Mouse (Mus musculus): ENCODE measurements at regions not wholly inside any gene's neighbourhood (a gene's known extent, or its start where the extent isn't known, plus 50 kb on each side); places are given as distances from the start of the nearest gene placed in this dataset.

DNA sequence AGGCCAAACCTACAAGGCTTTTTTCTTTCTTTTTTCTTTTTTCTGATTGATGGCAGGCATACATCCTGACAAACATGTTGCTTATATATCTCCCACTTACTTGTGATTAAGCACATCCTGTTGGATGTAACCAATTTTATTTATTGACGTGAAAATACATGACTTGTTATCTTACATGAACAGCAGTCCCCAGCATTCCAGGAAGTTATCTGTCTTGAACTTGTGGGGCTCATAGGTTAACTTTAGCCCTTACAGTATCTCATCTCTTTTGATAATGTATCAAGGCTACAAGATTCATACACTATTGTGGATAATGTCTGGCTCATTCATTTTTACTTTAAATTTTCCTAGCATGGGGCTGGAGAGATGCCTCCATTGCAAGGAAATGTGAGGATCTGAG lies 852.0 kb upstream of the Agtr1b start:
- ATAC-seq (ENCODE audit: low TSS enrichment), result no peak

DNA sequence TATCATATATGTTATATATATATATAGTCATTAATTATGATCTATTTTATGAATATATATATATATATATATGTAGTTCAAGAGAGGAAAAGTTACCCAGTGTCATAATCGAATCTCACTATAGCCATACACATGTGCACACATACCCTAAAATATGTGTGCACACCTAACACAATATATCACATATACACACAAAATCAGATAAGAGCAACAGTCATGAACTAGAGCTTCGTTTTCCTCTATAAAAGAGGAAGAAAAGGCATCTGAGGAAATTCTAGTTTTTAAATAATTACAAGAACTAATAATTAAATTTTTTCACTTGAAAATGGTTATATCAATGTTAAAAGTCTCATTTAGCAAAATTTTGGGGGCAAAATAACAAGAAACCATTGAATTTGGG lies 835.3 kb upstream of the Tbl1xr1 start:
- no peak for ATAC-seq (ENCODE audit: low TSS enrichment)

DNA sequence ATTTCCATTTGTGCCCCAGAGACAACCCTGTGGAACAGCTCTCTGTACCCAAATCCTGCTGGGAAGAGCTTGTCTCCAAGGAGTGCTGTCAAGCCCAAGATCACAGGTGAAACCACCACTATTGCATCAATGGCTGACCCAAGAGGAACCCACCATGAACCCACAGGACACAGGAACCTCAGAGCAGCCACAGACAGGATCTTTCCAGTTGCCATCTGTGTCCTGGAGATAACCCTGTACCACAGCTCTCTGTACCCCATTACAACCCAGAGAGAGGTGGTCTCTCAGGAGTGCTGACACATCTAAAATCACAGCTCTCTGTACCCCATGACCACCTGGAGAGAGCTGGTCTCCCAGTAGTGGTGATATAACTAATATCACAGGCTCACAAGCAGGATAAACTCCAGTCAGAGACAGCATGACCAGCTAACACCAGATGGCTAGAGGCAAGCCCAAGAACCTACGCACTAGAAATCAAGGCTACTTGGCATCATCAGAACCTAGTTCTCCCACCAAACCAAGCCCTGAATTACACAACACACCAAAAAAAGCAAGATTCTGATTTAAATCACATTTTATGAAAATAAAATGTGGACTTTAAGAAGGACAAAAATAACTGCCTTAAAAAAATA lies 820.2 kb upstream of the Tbl1xr1 start:
- peak; percentile 92 for ATAC-seq (ENCODE audit: low TSS enrichment)

DNA sequence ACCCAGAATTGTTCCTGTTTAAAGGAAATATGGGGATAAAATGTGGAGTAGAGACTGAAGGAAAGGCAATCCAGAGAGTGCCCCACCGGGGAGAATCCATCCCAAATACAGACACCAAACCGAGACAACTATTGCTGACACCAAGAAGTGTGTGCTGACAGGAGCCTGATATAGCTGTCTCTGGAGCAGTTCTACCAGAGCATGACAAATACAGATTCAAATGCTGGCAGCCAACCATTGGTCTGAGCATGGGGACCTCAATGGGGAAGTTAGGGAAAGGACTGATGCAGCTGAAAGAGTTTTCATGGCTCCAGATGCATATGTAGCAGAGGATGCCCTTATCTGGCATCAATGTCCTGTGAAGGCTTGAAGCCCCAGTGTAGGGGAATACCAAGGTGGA lies 813.1 kb upstream of the Tbl1xr1 start:
- no peak for ATAC-seq (ENCODE audit: low TSS enrichment)

DNA sequence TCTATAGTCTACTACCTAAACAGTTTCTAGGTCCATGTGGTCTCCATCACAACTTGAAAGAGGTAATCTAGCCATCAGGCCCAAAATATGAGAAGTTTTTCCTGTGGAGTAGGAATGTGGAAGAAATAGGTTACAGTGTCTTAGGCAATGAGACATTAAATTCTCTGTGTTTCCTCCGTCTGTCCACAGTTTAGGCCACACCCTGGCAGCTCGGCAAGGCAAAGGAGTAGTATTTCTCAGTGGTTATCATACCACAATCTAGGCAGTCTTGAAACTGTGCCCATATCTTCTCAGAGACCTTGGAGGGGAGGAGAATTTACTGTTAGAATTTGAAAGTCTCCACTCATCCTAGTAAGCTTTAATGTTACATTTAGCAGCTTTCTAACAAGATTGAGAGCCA lies 811.0 kb upstream of the Tbl1xr1 start:
- no peak for ATAC-seq (ENCODE audit: low TSS enrichment)

DNA sequence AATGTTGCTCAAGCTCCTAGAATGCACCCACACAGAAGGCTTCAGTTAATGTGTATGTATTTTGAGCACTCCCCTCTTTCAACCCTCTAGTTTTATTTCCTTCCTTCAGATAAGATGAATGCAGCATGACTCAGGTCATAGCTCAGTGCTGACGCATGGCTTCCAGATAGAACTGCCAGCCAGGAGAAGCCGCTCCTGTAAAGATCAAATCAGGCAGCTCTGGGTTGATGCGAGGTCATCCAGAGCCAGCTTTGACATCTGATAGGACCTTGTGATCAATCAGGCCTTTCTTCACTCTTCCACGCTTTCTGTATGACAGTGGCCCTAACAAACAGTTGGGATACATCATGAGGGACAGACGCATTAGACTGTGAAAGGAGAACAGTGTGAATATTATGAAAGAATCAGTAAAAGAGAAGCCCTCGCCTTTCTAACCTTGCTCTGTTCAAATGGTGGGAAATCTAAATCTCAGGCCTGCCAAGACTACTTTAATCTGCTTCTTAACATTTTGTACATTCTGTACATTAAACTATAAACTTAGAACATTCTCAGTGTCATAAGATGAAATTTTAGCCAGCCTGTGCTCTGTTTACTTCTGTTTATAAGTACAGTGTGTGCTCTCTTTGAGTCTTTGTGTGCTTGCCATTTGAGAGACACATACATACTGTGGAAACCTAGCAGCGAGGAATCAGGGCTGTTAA lies 807.9 kb upstream of the Tbl1xr1 start:
- ATAC-seq (ENCODE audit: low TSS enrichment), result peak; percentile 89

DNA sequence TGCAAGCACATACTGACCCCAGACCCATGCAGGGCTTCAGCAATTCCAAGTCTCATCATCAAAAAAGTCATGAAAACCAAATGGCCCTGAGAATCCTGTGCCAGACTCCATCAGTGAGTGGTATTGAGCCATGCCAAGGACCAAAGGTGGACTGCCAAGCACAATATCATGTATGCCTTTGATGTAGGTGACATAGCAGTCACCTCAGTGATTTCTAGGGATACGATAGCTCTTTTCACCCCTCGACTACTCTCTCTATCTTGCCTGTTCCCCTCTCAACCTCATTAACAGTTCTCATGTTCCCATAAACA lies 807.4 kb upstream of the Tbl1xr1 start:
- ATAC-seq (ENCODE audit: low TSS enrichment), result no peak

DNA sequence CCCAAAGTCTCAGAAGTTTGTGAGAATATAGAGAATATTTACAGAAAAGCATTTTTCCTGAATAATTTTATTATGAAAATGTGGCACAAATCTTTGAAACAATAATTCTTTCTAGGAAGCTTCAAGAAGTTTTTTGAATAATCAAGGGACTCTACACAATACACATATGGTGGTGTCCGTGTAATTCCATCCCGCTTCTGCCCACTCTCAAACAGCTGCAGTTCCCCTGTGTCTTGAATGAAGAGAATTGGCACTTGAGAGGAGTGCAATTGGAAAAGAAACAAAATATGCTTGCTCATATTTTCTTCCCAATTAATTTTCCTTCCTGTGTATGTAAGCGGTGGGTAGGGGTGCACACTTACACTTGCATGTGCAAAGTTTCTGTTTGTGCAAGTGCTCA lies 805.7 kb upstream of the Tbl1xr1 start:
- ATAC-seq (ENCODE audit: low TSS enrichment), result 0 out of 2 replicates have a peak, but pooled peaks have one; percentile 60

DNA sequence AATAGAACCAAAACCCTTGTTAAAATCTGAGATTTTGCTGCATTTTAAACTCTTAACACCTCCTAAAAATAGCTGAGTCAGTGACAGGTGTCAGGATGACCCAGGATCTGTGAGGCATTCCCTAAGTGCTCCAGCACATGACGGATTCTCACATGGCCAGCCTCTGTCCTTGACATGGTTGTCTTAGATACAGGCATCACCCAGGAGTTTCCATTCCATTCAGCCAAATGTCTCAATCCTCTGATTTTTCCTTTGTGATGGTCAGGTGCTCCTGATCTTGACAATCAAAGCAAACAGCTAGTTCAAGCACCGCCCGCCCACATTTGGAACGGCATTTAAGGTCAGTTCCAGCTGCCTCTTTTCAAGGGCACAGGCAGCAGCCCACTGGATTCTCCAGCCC lies 804.2 kb upstream of the Tbl1xr1 start:
- no peak for ATAC-seq (ENCODE audit: low TSS enrichment)

DNA sequence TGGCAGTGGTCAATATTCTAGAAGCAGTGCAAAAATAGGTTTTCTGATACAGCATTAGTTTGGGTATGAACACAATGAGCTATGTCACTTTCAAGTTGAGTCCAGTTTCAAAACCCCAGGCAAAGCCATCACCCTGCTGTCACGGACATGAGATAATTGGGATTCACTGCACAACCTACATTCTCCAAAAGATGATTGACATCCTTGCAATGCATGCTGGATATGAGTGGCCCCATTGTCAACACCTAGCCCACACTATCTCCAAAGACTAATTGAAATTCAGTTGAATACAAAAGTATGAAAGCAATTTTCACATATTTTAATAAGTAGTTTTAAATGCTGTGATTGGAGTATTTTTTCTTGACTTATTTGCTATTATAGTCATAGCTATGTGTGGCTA lies 783.7 kb upstream of the Tbl1xr1 start:
- no peak for ATAC-seq (ENCODE audit: low TSS enrichment)

DNA sequence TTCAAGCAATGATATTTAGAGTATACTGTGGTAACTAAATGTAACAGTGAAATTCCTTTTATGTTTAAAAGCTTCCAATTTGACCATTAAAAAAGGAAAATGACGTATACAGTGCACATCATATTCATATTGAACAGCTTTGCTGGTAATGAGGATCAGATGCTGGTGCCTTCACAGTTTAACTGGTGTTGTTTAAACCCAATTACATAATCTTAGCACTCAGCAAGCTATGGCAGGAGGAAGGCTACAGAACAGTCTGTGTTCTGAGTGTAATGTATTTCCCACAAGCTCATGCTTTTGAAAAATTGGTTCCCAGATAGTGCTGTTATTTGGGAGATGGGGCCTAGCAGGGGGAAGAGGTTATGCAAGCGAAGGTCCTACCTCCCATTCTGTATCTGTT lies 783.1 kb upstream of the Tbl1xr1 start:
- ATAC-seq (ENCODE audit: low TSS enrichment), result peak; percentile 73; the same call in 1 of the 2 replicates

DNA sequence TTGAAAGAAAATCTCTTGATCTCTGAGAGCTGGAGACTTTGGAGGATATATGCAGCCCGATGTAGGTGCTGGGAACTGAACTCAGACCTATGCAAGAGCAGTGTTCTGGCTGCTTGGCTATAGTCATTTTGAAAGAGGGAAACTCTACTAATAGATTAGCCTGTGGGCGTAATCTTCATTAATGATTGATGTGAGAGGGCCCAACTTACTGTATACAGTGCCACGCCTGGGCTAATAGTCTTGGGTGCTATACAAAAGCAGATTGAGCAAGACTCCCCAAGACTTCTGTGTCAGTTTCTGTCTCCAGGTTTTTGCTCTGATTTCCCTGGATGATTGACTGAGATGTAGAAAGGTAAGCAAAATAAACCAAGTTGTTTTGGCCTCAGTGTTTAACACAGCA lies 781.7 kb upstream of the Tbl1xr1 start:
- ATAC-seq (ENCODE audit: low TSS enrichment), result no peak

DNA sequence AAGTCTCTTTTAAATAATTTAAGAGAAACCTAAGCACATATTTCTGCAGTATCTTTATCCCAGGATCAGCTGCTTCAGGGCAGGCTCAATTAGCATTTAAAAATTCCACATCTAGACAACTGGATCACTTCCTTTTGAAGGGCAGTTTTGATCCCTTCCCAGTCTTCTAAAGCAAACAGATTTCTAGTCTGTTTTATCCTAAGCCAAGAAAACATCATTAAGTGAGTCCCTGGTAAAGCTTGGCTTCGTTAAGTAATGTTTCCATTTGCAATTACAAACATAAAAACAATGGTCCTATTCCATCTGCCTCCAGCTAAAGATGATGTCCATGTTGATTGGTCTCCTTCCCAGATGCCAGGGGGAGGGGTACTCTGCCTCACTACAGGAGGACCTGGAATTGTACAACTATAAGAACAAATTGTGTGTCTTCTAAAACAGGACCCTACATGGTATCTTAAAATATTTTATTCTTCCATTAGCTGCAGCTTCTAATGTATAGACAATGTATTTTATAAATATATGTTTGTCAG lies 779.8 kb upstream of the Tbl1xr1 start:
- ATAC-seq (ENCODE audit: low TSS enrichment), result no peak

DNA sequence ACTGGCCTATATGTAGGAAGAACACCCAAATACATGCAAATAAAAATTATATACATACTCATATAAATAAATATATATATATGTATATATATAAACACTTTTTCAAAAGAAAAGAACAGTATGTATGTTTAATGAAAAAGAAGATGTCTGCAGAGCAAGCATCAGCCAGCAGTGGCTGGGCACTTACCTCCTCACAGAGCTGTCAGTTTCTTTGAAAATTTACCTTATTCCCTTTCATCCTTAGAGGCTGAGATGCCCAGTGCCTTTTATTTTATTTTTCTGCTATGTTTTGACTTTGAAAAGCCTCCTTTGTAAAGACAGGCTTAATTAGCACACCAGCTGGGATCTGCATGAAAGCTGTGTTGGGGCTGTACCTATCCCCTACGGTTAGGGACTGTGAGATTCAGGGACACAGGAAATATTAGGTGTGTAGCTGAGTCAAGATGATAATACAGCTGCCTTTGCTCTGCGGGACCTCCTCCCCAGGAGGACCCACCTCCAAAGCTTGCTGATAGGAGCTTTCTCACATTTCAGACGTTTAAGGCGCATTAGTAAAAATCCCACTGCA lies 751.0 kb upstream of the Tbl1xr1 start:
- no peak for ATAC-seq (ENCODE audit: low TSS enrichment)

DNA sequence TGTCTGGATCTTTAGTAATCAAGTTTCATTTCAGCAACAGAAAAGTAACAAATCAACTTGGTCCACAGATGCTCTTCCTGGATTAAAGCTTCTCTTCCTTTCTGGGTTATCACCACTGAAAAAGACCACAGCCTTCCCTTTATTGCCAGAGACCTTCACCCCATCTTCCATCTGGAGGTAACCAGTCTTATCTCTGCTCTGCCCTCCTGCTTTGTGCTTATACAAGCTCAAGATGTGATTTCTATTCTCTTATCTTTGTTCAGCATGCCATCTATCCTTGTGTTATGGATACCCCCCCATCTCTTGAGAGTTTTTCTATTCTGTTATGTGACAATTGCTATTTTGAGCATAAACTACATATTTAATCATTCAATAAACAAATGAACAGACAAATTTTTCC lies 734.5 kb upstream of the Tbl1xr1 start:
- no peak for ATAC-seq (ENCODE audit: low TSS enrichment)

DNA sequence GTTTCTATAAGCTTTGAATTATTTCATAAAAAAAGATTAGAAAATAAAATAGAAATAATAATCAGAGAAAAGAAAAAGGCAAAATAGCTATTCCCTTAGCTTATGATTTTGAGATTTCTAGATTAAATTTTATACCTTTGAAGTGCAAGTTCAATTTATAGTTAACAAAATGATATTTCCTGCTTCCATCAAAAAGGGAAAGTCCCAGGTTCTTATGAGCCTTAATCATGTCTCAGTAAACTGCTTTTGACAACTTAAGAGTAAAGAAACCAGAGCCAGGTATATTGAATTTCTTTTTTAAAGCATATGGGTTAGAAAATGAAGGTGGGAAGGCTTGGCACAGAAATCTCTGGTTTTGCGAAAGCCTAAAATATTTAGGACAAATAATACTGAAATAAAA lies 733.4 kb upstream of the Tbl1xr1 start:
- no peak for ATAC-seq (ENCODE audit: low TSS enrichment)

DNA sequence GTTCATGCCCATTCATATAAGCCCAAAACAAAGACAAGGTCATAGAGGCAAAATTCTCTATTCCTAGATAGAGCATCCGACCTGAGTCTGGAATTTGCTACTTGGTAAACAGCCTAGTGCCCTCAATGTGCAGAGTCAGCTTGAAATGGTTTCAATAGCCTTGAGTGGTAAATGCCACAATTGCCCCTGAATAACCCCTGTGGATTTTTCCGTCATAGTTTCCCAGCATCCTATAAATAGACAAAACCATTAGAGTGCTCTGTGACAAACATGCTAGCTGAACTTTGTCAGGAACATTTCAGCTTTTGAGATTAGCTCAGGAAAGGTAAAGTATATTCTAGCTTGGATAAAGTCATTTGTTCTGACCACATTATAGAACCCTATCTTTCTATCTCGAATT lies 727.0 kb upstream of the Tbl1xr1 start:
- no peak for ATAC-seq (ENCODE audit: low TSS enrichment)

DNA sequence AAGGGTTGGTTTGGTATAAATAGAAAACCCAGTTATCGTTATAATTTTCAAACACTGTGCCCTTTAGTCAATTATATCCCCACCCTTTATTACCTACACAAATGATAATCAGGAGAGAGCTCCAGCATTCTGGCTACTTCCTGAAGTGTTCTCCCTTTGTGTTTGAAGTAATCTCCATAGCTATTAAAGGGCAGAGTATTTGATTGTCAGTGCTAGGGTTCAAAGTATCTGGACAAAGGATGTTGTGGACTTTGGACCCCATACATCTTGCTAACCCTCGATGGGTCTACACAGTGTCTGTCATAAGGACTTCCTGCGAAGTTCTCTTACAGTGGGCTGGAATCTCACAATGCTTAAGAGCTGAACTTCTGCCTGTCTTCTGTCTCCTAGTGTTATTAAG lies 720.3 kb upstream of the Tbl1xr1 start:
- ATAC-seq (ENCODE audit: low TSS enrichment), result no peak

DNA sequence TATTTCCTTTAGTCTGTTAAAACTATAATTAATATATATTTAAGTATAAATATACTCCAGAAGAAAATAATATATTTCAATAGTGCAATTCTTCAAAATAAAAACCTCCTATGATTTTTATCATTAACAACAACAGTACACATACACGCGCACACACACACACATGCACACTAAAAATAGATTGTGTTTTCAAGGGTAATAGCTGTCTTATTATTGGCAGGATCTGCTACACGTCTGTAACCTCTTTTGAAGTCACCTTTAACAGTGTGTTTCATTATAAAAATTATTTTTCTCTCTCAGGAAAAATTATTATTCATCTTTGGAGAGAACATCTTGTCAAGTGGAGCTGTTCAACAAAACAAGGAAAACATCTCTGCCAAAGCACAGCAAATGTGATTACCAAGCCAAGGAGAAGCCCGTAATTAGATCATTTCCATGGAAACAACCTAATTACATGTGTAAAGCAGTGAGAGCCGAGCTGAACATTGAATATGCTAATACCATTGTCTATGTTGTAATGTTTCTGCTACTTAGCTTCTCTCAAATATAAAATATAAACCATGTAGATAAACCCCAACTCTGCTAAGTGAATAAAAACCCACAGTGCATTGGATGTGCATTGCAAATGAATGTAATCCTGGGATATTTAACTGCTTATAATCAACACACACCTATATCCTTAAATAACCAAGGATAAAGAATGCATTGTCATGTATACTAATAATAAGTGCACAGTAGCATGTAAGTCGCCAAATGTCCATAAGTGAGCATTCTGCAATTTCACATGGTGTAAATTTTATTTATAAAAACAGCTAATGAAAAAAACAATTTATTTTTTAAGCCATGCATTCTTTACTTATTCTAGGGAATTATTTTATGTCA lies 719.4 kb upstream of the Tbl1xr1 start:
- ATAC-seq (ENCODE audit: low TSS enrichment), result peak; percentile 74

DNA sequence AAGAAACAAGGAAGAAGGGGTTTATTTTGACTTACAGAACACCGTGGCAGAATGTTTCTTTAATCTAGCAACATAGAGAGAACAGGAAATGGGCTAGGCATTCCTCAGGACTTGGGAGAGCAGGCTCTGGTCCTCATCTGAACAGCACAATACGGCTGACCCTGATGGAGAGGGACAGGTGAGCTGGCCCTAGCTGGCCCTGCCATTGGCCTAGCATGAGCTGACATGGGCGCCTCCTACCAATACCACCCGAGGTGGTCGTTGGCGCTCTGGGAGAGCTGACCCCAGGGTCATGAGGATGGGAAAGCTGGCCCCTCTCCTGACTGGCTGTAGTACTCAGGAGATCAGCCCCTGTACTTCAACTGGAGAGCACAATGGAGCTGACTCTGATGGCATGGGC lies 718.4 kb upstream of the Tbl1xr1 start:
- ATAC-seq (ENCODE audit: low TSS enrichment), result no peak

DNA sequence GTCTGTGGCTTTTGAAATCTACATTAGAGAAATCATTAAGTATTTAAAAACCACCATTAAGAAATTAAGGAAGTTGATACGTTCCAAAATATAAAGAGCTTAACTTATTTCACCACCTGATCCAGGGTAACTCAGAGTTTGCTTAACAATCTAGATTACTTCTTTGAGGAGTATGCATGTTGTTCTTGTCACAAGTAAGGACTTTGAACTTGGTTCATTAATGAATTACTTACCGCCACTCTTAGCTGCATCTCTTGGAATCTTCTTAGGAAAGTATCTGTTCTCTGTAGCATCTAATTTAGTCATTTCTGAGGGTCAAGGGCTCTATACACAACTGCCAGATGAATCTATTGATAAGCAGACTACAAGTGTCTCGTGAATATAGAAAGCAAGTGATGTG lies 715.4 kb upstream of the Tbl1xr1 start:
- ATAC-seq (ENCODE audit: low TSS enrichment), result no peak

DNA sequence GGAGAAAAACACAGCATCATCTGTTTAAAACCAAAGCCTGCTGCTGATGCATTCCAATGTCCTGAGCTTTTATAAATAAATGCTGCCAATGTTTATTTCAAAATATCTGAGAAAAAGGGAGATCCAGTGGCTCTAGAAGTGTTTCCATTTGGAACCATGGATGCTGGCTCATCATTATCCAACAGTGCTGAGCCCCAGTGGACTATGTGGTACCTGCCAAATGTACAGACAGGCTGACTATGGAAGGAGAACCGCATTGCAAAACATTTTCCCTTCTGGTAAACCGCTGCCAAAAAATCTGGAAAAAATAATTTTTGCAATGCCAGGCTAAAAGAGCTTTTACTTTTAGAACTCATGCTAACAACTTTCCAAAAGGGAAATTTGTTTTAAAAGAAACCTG lies 696.6 kb upstream of the Tbl1xr1 start:
- peak; percentile 59; the same call in 1 of the 2 replicates for ATAC-seq (ENCODE audit: low TSS enrichment)

All from frontal cortex, adult (tissue).